Mouse (Mus musculus): ENCODE data around the gene Gemin5.

- TF ChIP-seq POLR2A (IDR thresholded peaks at IDR 0.05; ENCODE audit: control insufficient read depth, low read depth, low read length) = no peak
- TF ChIP-seq CTCF (IDR thresholded peaks at IDR 0.05; ENCODE audit: control insufficient read depth, insufficient read depth, insufficient replicate concordance, low read depth, low read length) = no peak
Observed at GRCm38 (mm10) chr11:58136677-58137076, 31.7 kb downstream of the Gemin5 start.

All from testis, adult 2 months (tissue).